Mouse (Mus musculus) G1E (cell line): ENCODE results near the gene Rhbdf2.

Experiments
- CTCF ChIP-seq: IDR thresholded peaks from 2 replicates; pipeline ENCODE4 v1.5.1; 2012; ENCODE audit warnings: low read depth, low read length, inconsistent platforms, mixed read lengths
- GATA1 ChIP-seq: IDR thresholded peaks from 2 replicates; pipeline ENCODE4 v1.6.1; 2012; ENCODE audit warnings: borderline replicate concordance, low read length, inconsistent platforms, mixed read lengths
- GATA2 ChIP-seq: IDR thresholded peaks from 2 replicates; pipeline ENCODE4 v1.6.1; 2012; ENCODE audit warnings: low read depth, low read length, inconsistent platforms, borderline replicate concordance
- POLR2AphosphoS5 ChIP-seq: IDR thresholded peaks from 2 replicates; pipeline ENCODE4 v1.6.1; 2012; ENCODE audit warnings: low read depth, low read length, inconsistent platforms; ENCODE audit not compliant: insufficient replicate concordance
- TAL1 ChIP-seq: conservative IDR thresholded peaks from 2 replicates; pipeline ENCODE4 v1.6.1; 2012; ENCODE audit warnings: low read depth, low read length, inconsistent platforms, mixed read lengths

- TF ChIP-seq CTCF: no peak
- no peak for TF ChIP-seq GATA2
- TF ChIP-seq TAL1: no peak
- no peak for TF ChIP-seq GATA1
- TF ChIP-seq POLR2AphosphoS5: no peak
These were observed 40.5 kb downstream of the Rhbdf2 start, which contains the start of gene Aanat for GRCm38 (mm10) chr11:116586310-116586709.
